Mouse (Mus musculus): Measurements from ENCODE around the gene Dynll1.

Dynll1 gene

GRCm38 (mm10) chr5:115267469-115268045 lies 33.2 kb downstream of the Dynll1 start:
- DNase-seq (ENCODE audit: low read depth) = no peak

- DNase-seq (ENCODE audit: low read depth) = no peak
These were observed 33.9 kb downstream of the Dynll1 start for GRCm38 (mm10) chr5:115266787-115267468.

GRCm38 (mm10) chr5:115266340-115266739 lies 34.5 kb downstream of the Dynll1 start:
- DNase-seq (ENCODE audit: low read depth) = no peak

GRCm38 (mm10) chr5:115262502-115263291 lies 38.1 kb downstream of the Dynll1 start:
- no peak for DNase-seq (ENCODE audit: low read depth)

- DNase-seq (ENCODE audit: low read depth) = no peak
These were observed 38.9 kb downstream of the Dynll1 start for GRCm38 (mm10) chr5:115261880-115262279.

GRCm38 (mm10) chr5:115261141-115261540 lies 39.7 kb downstream of the Dynll1 start:
- no peak for DNase-seq (ENCODE audit: low read depth)

- DNase-seq (ENCODE audit: low read depth) = no peak
These were observed 40.4 kb downstream of the Dynll1 start for GRCm38 (mm10) chr5:115260356-115260755.

DNA sequence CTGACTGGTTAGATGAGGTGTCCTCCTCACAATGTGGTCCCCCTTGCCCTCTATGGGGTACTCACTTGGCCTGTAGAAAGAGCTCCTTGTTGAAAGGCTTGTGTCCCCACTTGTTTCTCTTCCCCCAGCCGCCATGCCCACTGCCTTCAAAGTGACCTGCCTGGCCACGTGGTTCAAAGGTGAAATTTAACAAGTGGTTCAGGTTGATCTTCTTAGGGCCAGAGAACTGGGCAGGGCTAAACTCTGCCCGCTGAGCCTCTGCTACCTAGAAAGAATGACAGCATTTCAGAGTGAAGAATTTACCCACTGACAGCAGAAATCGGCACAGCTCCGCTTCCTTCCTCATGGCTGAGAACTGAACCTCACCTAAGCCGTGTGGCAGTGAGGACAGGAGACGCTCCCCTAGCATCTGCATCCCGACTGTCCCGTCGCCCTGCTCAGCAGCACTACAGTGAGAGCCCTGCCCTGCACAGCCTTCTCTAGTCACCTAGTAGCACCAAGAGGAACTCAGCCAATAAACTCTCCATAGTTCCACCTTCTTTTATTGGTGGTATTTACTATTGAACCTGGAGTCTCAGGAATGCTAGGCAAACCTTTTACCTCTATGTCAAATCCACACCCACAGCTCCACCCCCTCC lies 43.8 kb downstream of the Dynll1 start:
- DNase-seq (ENCODE audit: low read depth) = no peak

DNA sequence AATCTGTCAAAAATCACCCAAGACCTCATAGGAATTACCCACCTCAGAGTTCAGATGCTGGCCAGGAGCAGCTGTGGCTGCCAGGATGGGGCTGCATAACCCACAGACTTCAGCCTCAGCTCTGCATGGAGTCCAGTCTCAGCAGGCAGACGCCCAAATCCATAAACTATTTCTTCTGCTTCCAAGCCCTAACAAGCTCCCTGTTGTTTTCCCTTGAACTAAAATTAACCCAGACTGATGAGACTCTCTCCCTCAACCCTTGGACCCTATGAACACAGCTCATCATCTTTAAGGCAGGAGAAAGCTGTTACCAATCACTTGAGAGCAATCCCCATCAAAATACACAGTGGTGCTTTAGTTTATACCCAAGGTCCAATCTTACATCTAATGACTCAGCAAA lies 45.3 kb downstream of the Dynll1 start:
- DNase-seq (ENCODE audit: low read depth) = no peak
